13 mouse cellular contexts compared by ENCODE assay signal in genomic region chr12:12878031-12878430, GRCm38 (mm10).
A peak's percentile ranks its signal among the peaks of the same experiment; 100 is the strongest.
DNase-seq lines count a peak whose midpoint lies in the region; ATAC-seq and TF ChIP-seq lines count a peak whose summit lies in the region.
"Had no signal": no experiment of that assay in that cellular context is flagged by ENCODE, and none has a peak within 500 bp of the region (broad histone marks: within the 10 kb centered on the region; RNA-seq: fewer than 3 reads in every experiment).

No protein-coding gene starts in this region.

- no peak overlapping the region for H3K4me3 ChIP-seq in forebrain, postnatal 0 days (ENCODE audit: low read depth, low read length)
- no peak overlapping the region for H3K4me3 ChIP-seq in midbrain, embryonic 12.5 days
- H3K4me3 ChIP-seq: liver, embryonic 15.5 days had no signal

- H3K4me2 ChIP-seq in forebrain, postnatal 0 days (ENCODE audit: low read depth) = no peak overlapping the region
- H3K4me2 ChIP-seq in midbrain, embryonic 12.5 days (replicated peaks) = no peak overlapping the region
- H3K4me2 ChIP-seq: liver, embryonic 15.5 days had no signal

- H3K4me1 ChIP-seq in forebrain, postnatal 0 days (ENCODE audit: insufficient read depth) = no peaks in the 10 kb centered on the region
- H3K4me1 ChIP-seq in midbrain, embryonic 12.5 days = peaks cover 24% of the 10 kb centered on the region
- H3K4me1 ChIP-seq: liver, embryonic 15.5 days had no signal

- no peaks in the 10 kb centered on the region for H3K9me3 ChIP-seq in forebrain, postnatal 0 days (ENCODE audit: low read length)
- H3K9me3 ChIP-seq in midbrain, embryonic 12.5 days = no peaks in the 10 kb centered on the region
- H3K9me3 ChIP-seq: liver, embryonic 15.5 days had no signal

- H3K27me3 ChIP-seq in forebrain, postnatal 0 days (ENCODE audit: insufficient read depth, low read length) = no peaks in the 10 kb centered on the region
- no peaks in the 10 kb centered on the region; the same call in 1 of the 2 replicates for H3K27me3 ChIP-seq in midbrain, embryonic 12.5 days
- H3K27me3 ChIP-seq: liver, embryonic 15.5 days had no signal

- whole genome bisulfite sequencing in forebrain, postnatal 0 days = 97% methylated on average over 2 of the region's 2 CpGs
- 96% methylated on average over 2 of the region's 2 CpGs for WGBS in midbrain, embryonic 12.5 days

- TF ChIP-seq CTCF in forebrain, postnatal 0 days (IDR thresholded peaks at IDR 0.05; ENCODE audit: low read depth) = no peak

- DNase-seq in cerebellum, postnatal 14 days = peak; percentile 19 to 30
- DNase-seq in cerebellum, postnatal 36 days = no peak
- no peak for DNase-seq in forebrain, postnatal 0 days
- no peak for DNase-seq in frontal cortex, postnatal 10 days (ENCODE audit: low spot score in 2 of 2)
- DNase-seq in heart, adult 11 months = no peak
- no peak for DNase-seq in gastrocnemius, postnatal 10 days
- DNase-seq: adrenal gland, postnatal 10 days; kidney, adult 11 months; lung, postnatal 14 days; thymus, adult 2 months had no signal

- peak overlapping the region; percentile 45; the same call in 1 of the 2 replicates for H3K27ac ChIP-seq in forebrain, postnatal 0 days (ENCODE audit: low read depth, low read length)
- H3K27ac ChIP-seq in midbrain, embryonic 12.5 days (replicated peaks) = peak overlapping the region; percentile 84
- H3K27ac ChIP-seq: liver, embryonic 15.5 days had no signal

- H3K9ac ChIP-seq in forebrain, postnatal 0 days = no peak overlapping the region
- no peak overlapping the region for H3K9ac ChIP-seq in midbrain, embryonic 12.5 days (replicated peaks)
- H3K9ac ChIP-seq: liver, embryonic 15.5 days had no signal

- no peaks in the 10 kb centered on the region for H3K36me3 ChIP-seq in forebrain, postnatal 0 days (ENCODE audit: insufficient read depth)
- no peaks in the 10 kb centered on the region for H3K36me3 ChIP-seq in midbrain, embryonic 12.5 days
- H3K36me3 ChIP-seq: liver, embryonic 15.5 days had no signal

- ATAC-seq in forebrain, postnatal 0 days = no peak
- no peak; the same call in 1 of the 2 replicates for ATAC-seq in midbrain, embryonic 12.5 days (ENCODE audit: low FRiP score, low read depth)
- no peak for ATAC-seq in megakaryocyte, adult 5-6 weeks (ENCODE audit: poor library complexity, severe bottlenecking)

Comparison
In these comparisons a context has a peak if more than half of its experiments do, and no peak if none do; other contexts are left out.
1. DNase-seq: peak in cerebellum, postnatal 14 days (2 of 2); none in cerebellum, postnatal 36 days (0 of 2), forebrain, postnatal 0 days (single experiment), frontal cortex, postnatal 10 days (0 of 2), heart, adult 11 months (single experiment) and gastrocnemius, postnatal 10 days (single experiment).